Mouse (Mus musculus): ENCODE data around the gene Icam4. TPM values are rescaled to one million over a fixed set of nuclear protein-coding genes. Genes with fewer than 3 reads are reported as not detected.

The Icam4 gene
- polyA plus RNA-seq, 1 experiment from 2014 or later: 0.99 TPM

DNA sequence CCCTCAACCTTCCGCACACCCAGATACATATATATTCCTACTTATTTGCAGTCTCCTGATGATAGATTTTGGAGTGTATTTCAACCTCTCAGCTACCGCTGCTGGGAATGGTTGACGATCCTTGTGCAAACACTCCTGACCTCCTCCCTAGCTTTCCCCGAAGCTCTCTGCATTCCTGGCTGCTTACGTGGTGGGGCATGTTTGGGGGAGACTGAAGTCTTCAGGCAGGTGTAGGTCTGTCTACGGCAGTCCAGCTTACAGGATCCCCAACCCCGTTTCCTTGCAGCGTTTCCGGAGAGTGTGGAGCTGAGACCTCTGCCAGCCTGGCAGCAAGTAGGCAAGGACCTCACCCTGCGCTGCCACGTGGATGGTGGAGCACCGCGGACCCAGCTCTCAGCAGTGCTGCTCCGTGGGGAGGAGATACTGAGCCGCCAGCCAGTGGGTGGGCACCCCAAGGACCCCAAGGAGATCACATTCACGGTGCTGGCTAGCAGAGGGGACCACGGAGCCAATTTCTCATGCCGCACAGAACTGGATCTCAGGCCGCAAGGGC, 3.8 kb upstream of the Icam4 start:
- in situ Hi-C loops (cut with MboI; ENCODE audit: low pct_unique_long_range_greater_than_20kb): no loop called here
- POLR2A ChIA-PET: no interaction called here
- ATAC-seq: no peak
- CTCF ChIA-PET: no interaction called here
- no peak for DNase-seq (ENCODE audit: low read depth, low spot score)
- TF ChIP-seq CTCF (IDR thresholded peaks at IDR 0.05): no peak
- H3K27me3 ChIP-seq: no peaks in the 10 kb centered on the region

- ChIA-PET POLR2A (no interaction called here), CTCF (interaction anchor here (1.2 kb wide), 1 partner anchor 128 kb away, joined by 3 read pairs; no protein-coding TSS in a partner anchor)
- ATAC-seq (no peak), DNase-seq (ENCODE audit: low read depth, low spot score) (no peak)
- in situ Hi-C loops (cut with MboI; ENCODE audit: low pct_unique_long_range_greater_than_20kb): no loop called here
- no peak for TF ChIP-seq CTCF (IDR thresholded peaks at IDR 0.05)
- H3K27me3 ChIP-seq: no peaks in the 10 kb centered on the region
Measured at GRCm38 (mm10) chr9:21026849-21027248, 2.3 kb upstream of the Icam4 start.

DNA sequence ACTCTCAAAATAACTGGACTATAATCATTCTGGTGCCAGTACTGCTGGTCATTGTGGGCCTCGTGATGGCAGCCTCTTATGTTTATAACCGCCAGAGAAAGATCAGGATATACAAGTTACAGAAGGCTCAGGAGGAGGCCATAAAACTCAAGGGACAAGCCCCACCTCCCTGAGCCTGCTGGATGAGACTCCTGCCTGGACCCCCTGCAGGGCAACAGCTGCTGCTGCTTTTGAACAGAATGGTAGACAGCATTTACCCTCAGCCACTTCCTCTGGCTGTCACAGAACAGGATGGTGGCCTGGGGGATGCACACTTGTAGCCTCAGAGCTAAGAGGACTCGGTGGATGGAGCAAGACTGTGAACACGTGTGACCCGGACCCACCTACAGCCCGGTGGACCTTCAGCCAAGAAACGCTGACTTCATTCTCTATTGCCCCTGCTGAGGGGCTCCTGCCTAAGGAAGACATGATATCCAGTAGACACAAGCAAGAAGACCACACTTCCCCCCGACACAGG, 1.3 kb upstream of the Icam4 start:
- no peaks in the 10 kb centered on the region for H3K27me3 ChIP-seq
- in situ Hi-C loops (cut with MboI; ENCODE audit: low pct_unique_long_range_greater_than_20kb): no loop called here
- ATAC-seq (no peak), DNase-seq (ENCODE audit: low read depth, low spot score) (no peak)
- no peak for TF ChIP-seq CTCF (IDR thresholded peaks at IDR 0.05)
- ChIA-PET POLR2A (no interaction called here), CTCF (no interaction called here)

DNA sequence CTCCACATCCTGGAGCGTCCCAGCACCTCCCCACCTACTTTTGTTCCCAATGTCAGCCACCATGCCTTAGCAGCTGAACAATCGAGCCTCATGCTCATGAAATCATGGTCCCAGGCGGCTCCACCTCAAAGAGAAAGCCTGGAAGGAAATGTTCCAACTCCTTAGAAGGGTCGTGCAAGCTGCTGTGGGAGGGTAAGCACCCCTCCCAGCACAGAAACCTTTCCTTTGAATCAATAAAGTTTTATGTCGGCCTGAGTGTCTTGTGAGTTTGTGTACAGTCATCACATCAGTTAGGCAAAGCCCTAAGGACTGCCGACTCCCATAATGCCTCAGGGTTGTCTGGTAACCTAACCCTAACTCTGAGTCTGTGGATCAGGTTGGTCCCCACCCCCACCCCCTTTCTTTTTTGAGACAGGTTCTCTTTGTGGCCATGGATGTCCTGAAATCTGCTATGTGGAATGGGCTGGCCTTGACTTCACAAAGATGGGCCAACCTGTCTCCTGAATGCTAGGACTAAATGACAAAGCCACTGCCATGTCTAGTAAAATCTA, 538 bp upstream of the Icam4 start:
- ChIA-PET POLR2A (interaction anchor here (1.1 kb wide), 1 partner anchor 21 kb away, joined by 3 read pairs; no protein-coding TSS in a partner anchor), CTCF (interaction anchor here (0.7 to 1.5 kb wide), 4 partner anchors 13 to 106 kb away, joined by 3 to 4 read pairs (median 3); no protein-coding TSS in a partner anchor)
- no peak for TF ChIP-seq CTCF (IDR thresholded peaks at IDR 0.05)
- ATAC-seq (no peak), DNase-seq (ENCODE audit: low read depth, low spot score) (no peak)
- no peaks in the 10 kb centered on the region for H3K27me3 ChIP-seq
- in situ Hi-C loops (cut with MboI; ENCODE audit: low pct_unique_long_range_greater_than_20kb): no loop called here

DNA sequence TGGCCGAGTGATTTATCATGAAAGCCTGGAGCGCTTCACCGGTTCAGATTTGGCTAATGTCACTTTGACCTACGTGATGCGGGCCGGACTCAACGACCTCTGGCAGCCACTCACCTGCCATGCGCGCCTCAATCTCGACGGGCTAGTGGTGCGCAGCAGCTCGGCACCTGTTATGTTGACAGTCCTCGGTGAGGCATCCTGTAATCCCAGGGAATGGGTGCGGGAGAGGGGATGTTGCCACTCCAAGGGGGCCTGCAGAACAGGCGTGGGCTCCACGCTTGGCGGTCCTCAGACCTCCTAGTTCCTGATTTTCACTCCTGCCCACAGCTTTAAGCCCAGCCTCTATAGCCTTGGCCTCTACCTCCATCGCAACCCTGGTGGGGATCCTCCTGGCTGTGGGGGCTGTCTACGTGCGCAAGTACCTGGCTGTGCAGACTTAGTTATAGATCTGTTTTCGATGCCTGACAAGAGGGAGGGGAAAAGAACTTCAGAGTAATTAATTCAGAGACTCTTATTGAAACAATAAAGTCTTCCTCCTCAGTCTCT, 955 bp downstream of the Icam4 start:
- in situ Hi-C loops (cut with MboI; ENCODE audit: low pct_unique_long_range_greater_than_20kb): loop anchor here (5.0 kb wide), 2 partner anchors 42 to 102 kb away; partner anchors contain the start of genes Fdx1l, Gm49373 and Tyk2
- ATAC-seq (no peak), DNase-seq (ENCODE audit: low read depth, low spot score) (no peak)
- H3K27me3 ChIP-seq: no peaks in the 10 kb centered on the region
- TF ChIP-seq CTCF (IDR thresholded peaks at IDR 0.05): no peak
- POLR2A ChIA-PET: interaction anchor here (1.1 to 1.4 kb wide), 2 partner anchors 23 to 131 kb away, joined by 3 to 6 read pairs; partner anchors contain the start of gene Eif3g
- CTCF ChIA-PET: interaction anchor here (0.8 to 1.9 kb wide), 14 partner anchors 10 to 131 kb away, joined by 3 to 8 read pairs (median 4); partner anchors contain the start of genes Eif3g, Fdx1l and Gm49373

DNA sequence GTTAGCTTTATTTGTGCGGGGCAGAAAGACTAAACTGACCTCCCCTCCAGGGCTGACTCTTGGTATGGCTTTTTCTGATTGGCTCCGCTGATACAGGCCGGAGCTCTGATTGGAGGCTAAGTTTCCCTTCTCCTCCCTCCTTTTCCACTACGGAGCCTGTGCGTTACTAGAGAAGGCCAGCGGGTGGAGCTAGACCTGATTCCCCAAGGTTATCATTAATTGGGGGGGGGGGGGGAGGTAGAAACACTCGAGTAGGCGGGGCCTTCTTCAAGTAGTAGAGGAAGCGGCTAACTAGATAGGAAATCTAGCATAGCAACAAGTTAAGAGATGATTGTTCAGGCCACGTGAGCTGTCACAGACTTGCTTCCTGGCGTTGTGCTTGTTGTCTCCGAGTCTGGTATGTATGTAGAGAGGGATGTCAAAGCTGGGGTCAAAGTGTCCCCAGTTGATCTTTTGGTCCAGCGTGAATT, 1.6 kb downstream of the Icam4 start:
- no peak for TF ChIP-seq CTCF (IDR thresholded peaks at IDR 0.05)
- DNase-seq (ENCODE audit: low read depth, low spot score) (peak; percentile 83), ATAC-seq (peak; percentile 54)
- CTCF ChIA-PET: interaction anchor here (0.8 to 1.9 kb wide), 11 partner anchors 11 to 132 kb away, joined by 3 to 8 read pairs (median 5); partner anchors contain the start of genes Eif3g, Fdx1l and Gm49373
- POLR2A ChIA-PET: interaction anchor here (0.7 to 1.4 kb wide), 2 partner anchors 132 to 193 kb away, joined by 6 read pairs; partner anchors contain the start of gene Eif3g
- no peaks in the 10 kb centered on the region for H3K27me3 ChIP-seq
- in situ Hi-C loops (cut with MboI; ENCODE audit: low pct_unique_long_range_greater_than_20kb): loop anchor here (5.0 kb wide), 2 partner anchors 41 to 101 kb away; partner anchors contain the start of genes Fdx1l, Gm49373 and Tyk2

DNA sequence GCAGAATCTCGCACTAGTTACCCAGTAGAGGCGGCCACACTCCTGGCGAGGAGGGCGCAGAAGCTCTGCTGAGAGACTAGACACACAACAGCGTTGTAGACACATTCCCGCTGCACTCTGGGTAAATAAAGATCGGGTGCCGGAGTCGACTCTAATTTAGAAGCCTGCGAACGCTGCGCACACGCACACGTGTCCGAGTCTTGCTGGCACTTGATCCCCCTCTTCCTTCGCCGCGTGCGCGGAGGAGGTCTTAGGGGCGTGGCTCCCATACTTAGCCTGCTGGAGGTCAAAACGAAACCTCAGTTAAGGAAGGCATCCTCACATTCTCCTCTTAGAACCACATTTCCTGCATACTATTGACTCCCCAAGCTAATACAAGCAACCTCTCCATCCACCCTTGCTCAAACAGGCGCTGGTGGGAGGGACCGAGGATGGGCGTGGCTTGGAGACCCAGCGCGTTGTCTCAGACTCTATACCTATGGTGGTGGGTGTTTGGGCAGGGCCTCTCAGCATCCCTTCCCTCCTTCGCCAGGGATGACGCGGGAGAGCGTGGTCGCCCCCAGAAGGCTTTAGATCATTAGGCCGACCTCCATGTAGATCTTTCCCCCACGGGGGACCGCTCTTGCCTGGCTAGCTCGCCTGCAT, 2.2 kb downstream of the Icam4 start:
- POLR2A ChIA-PET: interaction anchor here (0.7 to 1.4 kb wide), 2 partner anchors 133 to 193 kb away, joined by 6 read pairs; partner anchors contain the start of gene Eif3g
- CTCF ChIA-PET: interaction anchor here (0.9 to 1.9 kb wide), 9 partner anchors 19 to 133 kb away, joined by 3 to 8 read pairs (median 6); partner anchors contain the start of genes Eif3g, Fdx1l and Gm49373
- in situ Hi-C loops (cut with MboI; ENCODE audit: low pct_unique_long_range_greater_than_20kb): loop anchor here (5.0 kb wide), 2 partner anchors 41 to 101 kb away; partner anchors contain the start of genes Fdx1l, Gm49373 and Tyk2
- no peak for TF ChIP-seq CTCF (IDR thresholded peaks at IDR 0.05)
- H3K27me3 ChIP-seq: no peaks in the 10 kb centered on the region
- DNase-seq (ENCODE audit: low read depth, low spot score) (no peak), ATAC-seq (peak; percentile 22)

DNA sequence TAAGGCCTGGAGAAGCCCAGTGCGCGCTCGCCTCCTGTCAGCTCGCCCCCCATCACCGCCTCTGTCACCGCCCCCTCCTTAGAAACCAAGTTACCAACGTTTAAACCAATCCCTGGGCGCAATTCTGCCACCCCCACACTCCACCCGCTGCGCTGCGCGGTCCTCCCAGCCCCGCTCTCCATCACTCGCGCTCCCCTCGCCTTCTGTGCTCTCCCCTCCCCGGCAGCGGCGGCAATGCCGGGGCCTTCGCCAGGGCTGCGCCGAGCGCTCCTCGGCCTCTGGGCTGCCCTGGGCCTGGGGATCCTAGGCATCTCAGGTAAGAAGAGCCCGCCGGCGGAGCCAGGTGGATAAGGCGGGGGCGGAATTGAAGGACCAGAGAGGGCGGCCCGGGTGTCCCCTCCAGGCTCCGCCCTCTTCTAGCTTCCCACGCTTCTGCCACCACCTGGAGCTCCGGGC, 2.8 kb downstream of the Icam4 start, which contains the start of gene Icam5:
Gene Icam5, plus strand, starts transcription at position 178 of the 456 bp plus-strand sequence.
- in situ Hi-C loops (cut with MboI; ENCODE audit: low pct_unique_long_range_greater_than_20kb): loop anchor here (5.0 kb wide), 2 partner anchors 40 to 100 kb away; partner anchors contain the start of genes Fdx1l, Gm49373 and Tyk2
- ATAC-seq: peak; percentile 2
- no peaks in the 10 kb centered on the region for H3K27me3 ChIP-seq

DNA sequence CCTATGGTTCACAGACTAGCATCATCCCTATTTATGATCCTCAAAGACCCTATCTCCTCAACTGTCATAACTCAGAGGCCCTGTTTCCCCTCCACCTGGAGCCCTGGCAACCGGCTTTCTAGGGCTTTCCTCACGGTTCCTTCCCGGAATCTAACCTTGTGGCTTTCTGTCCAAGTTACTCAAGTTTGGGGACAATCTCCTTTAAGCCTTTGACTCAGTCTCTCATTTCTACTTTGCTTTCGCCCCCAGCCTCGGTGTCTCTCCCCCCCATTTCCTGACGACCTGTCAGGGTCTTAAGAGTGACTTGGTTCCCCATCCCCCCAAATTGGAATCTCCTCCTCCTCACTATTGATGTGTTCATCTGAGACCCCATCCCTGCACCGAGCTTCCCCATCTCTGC, 3.3 kb downstream of the Icam4 start:
- in situ Hi-C loops (cut with MboI; ENCODE audit: low pct_unique_long_range_greater_than_20kb): loop anchor here (5.0 kb wide), 2 partner anchors 40 to 100 kb away; partner anchors contain the start of genes Fdx1l, Gm49373 and Tyk2
- TF ChIP-seq CTCF (IDR thresholded peaks at IDR 0.05): no peak
- no peak for ATAC-seq
- ChIA-PET POLR2A (no interaction called here), CTCF (interaction anchor here (1.5 kb wide), 1 partner anchor 105 kb away, joined by 6 read pairs; no protein-coding TSS in a partner anchor)
- no peaks in the 10 kb centered on the region for H3K27me3 ChIP-seq
- DNase-seq (ENCODE audit: low read depth, low spot score): no peak

More for the DNA sequence above, 2.8 kb downstream of the Icam4 start, which contains the start of gene Icam5:
- no peak for TF ChIP-seq CTCF (IDR thresholded peaks at IDR 0.05)
- DNase-seq (ENCODE audit: low read depth, low spot score): no peak
- ChIA-PET POLR2A (no interaction called here), CTCF (interaction anchor here (1.8 kb wide), 2 partner anchors 106 to 133 kb away, joined by 5 to 8 read pairs; partner anchors contain the start of gene Eif3g)
